Mouse (Mus musculus): ENCODE measurements around the gene Tomm5.
"Not testable (repeated sequence)": the region's sequence is repeated elsewhere in the genome, so short reads cannot be mapped to it uniquely, and the experiment has no call there.

Gene Tomm5

DNA sequence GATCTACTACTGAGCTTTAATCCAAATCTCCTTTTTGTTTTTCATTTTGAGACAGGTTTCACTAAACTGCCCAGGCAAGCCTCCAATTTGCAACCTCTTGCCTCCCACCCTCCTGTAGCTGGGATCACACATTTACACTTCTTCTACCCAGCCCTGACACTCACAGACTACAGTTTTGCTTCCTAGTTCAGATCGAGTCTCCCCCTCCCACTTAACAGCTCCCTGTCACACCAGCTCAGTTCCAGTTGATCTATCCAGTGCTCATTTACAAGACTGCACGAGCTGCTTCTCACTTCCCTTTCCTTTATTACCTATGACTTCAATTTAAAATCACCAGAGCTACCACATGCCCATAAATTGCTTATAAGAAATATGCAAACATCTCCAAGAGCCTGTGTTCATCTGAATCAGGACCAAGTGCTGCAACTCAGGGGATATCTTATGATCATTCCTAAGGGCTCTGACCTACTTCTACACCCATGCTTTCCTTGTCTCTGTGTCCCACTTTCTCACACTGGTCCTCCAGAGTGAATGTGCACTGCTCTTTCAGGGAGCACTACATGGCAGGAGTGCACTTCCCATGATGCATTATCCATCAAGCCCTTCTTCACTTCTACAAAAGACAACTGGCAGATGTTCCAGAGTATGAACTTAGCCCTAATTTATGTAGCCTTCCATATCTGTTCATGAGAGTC lies 41.7 kb downstream of the Tomm5 start:
- in situ Hi-C loops (cut with MboI, MseI) = no loop called here

DNA sequence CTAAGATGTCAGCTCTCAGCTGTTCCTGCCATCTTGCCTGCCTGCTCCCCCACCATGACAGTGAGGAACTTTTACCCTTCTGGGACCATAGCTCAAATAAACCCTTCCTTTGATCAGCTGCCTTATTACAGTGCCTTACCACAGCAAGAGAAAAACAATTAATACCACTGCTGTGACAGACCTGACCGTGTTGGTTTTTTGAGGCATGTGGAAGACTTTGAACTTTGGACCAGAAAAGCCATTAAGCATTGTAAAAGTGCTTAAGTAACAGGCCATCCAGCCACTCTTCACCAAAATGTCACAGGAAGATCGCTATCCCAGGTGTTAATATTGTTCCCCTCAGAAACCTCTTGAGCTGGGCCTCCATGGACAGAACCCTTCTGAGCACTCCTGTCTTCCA lies 43.3 kb downstream of the Tomm5 start:
- in situ Hi-C loops (cut with MboI, MseI) = no loop called here

DNA sequence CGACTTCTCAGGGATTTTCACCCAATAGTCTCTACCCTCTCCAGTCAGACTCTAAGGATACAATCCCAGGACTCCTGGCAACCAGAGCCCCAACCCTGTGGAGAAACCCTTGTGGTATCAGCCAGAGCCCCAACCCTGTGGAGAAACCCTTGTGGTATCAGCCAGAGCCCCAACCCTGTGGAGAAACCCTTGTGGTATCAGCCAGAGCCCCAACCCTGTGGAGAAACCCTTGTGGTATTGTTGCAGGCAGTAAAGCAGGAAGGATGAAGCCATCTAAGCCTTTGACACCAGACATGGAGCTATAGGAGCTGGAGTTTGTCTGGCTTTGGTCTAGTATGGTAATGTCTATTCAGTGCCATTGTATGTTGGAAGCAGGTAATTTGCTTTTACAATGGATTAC lies 44.1 kb downstream of the Tomm5 start:
- in situ Hi-C loops (cut with MboI, MseI) = not testable (repeated sequence)

DNA sequence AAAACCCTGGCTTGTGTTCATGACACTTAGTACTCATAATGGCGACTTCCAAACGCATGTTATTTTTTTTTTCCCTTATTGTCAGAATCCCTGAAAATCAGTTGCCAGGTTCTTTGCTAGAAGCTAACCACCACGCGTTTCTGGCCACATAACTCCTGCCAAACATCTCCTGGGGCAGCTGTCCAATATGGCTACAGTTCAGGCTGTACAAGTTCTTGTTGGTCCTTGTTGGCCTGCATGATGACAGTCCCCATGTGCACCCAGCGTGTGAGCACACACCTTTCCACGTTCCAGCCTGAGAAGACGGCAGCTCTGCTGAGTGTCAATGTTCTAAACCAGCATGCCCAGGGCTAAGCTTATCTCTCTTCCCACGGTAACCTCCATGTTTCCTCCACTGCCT lies 52.5 kb downstream of the Tomm5 start:
- in situ Hi-C loops (cut with MboI, MseI) = no loop called here
